ENCODE assay signal across 28 mouse cellular contexts in genomic region chr1:185964426-185964825, GRCm38 (mm10).
DNase-seq lines count a peak whose midpoint lies in the region; ATAC-seq and TF ChIP-seq lines count a peak whose summit lies in the region.
"Had no signal": no experiment of that assay in that cellular context is flagged by ENCODE, and none has a peak within 500 bp of the region (broad histone marks: within the 10 kb centered on the region; RNA-seq: fewer than 3 reads in every experiment).

No protein-coding gene starts in this region.

- no peak overlapping the region for H3K4me2 ChIP-seq in heart, embryonic 11.5 days
- no peak overlapping the region for H3K4me2 ChIP-seq in lung, postnatal 0 days (replicated peaks; ENCODE audit: low read depth, low read length)
- peak overlapping the region; percentile 0 for H3K4me2 ChIP-seq in myocyte (ENCODE audit: low read depth)
- H3K4me2 ChIP-seq: embryonic facial prominence, embryonic 12.5 days; heart, embryonic 12.5 days; hindbrain, embryonic 15.5 days; kidney, embryonic 15.5 days; limb, embryonic 13.5 days; liver, embryonic 11.5 days; neural tube, embryonic 13.5 days had no signal

- H3ac ChIP-seq in myocyte (ENCODE audit: control insufficient read depth, insufficient read length), result no peak overlapping the region

- intact Hi-C loops in heart, postnatal 14 days (cut with DNase I), result no loop called here

- no peak for TF ChIP-seq POLR2A in brain, embryonic 14.5 days (IDR thresholded peaks at IDR 0.05; ENCODE audit: borderline replicate concordance, extremely low read depth, insufficient read depth, insufficient read length, poor library complexity, severe bottlenecking)
- TF ChIP-seq POLR2A in myocyte (IDR thresholded peaks at IDR 0.05; ENCODE audit: insufficient read length, low read depth), result no peak

- no peak for DNase-seq in heart, postnatal 14 days
- peak; percentile 61 for DNase-seq in lung, postnatal 0 days (ENCODE audit: low spot score)
- no peak for DNase-seq in lung, postnatal 10 days
- peak; percentile 22 for DNase-seq in brain, embryonic 14.5 days (ENCODE audit: low read depth)
- DNase-seq in spleen, adult 18-20 months, result no peak
- DNase-seq: adrenal gland, postnatal 10 days; B cell, adult 2 months; cerebellum, adult 11 months; cerebellum, adult 9-10 months; cerebellum, postnatal 36 days; gastrocnemius, postnatal 25 days; kidney, adult 18-20 months; kidney, postnatal 25 days; right cerebral cortex, postnatal 4 days; thymus, postnatal 4 days had no signal

- H3K79me2 ChIP-seq in myocyte (ENCODE audit: control insufficient read depth, insufficient read depth), result no peaks in the 10 kb centered on the region

- TF ChIP-seq EP300 in lung, postnatal 0 days (IDR thresholded peaks at IDR 0.05), result no peak

- no peak for TF ChIP-seq CTCF in lung, postnatal 0 days (IDR thresholded peaks at IDR 0.05)
- no peak for TF ChIP-seq CTCF in brain, embryonic 14.5 days (IDR thresholded peaks at IDR 0.05; ENCODE audit: borderline replicate concordance, extremely low read depth, insufficient read depth, insufficient read length)

- 66% methylated on average over 6 of the region's 6 CpGs for WGBS in heart, embryonic 11.5 days (ENCODE audit: insufficient replicate concordance)
- 25% methylated on average over 6 of the region's 6 CpGs for WGBS in lung, postnatal 0 days

- H3K4me1 ChIP-seq in heart, embryonic 11.5 days (ENCODE audit: control insufficient read depth, insufficient read depth, low read length), result 0 out of 2 replicates have a peak, but pooled peaks cover 3% of the 10 kb centered on the region
- no peaks in the 10 kb centered on the region for H3K4me1 ChIP-seq in lung, postnatal 0 days (ENCODE audit: insufficient read depth, low read depth, low read length)
- H3K4me1 ChIP-seq: heart, embryonic 12.5 days; hindbrain, embryonic 15.5 days; neural tube, embryonic 13.5 days had no signal

- ATAC-seq in heart, embryonic 11.5 days (replicated peaks; ENCODE audit: insufficient number of reproducible peaks, low FRiP score, low TSS enrichment), result no peak
- no peak for ATAC-seq in lung, postnatal 0 days
- ATAC-seq: inflammation-experienced regulatory T-cells, adult 6 months; midbrain, embryonic 16.5 days had no signal

- H3K9ac ChIP-seq in heart, embryonic 11.5 days (ENCODE audit: low read depth, low read length), result 0 out of 2 replicates have a peak overlapping the region, but pooled peaks have one; percentile 2
- H3K9ac ChIP-seq in lung, postnatal 0 days (replicated peaks; ENCODE audit: low read depth), result no peak overlapping the region
- H3K9ac ChIP-seq: embryonic facial prominence, embryonic 12.5 days; heart, embryonic 12.5 days; hindbrain, embryonic 15.5 days; kidney, embryonic 15.5 days; limb, embryonic 13.5 days; neural tube, embryonic 13.5 days had no signal

- H3K4me3 ChIP-seq in heart, embryonic 11.5 days (ENCODE audit: low read depth, low read length), result no peak overlapping the region
- H3K4me3 ChIP-seq in lung, postnatal 0 days (ENCODE audit: low read depth, low read length), result no peak overlapping the region
- no peak overlapping the region for H3K4me3 ChIP-seq in myocyte
- H3K4me3 ChIP-seq: embryonic facial prominence, embryonic 12.5 days; erythroblast, embryonic 14.5 days; heart, embryonic 12.5 days; hindbrain, embryonic 15.5 days; kidney, embryonic 15.5 days; layer of hippocampus, adult 2 months; limb, embryonic 13.5 days; neural tube, embryonic 13.5 days had no signal

- H3K9me3 ChIP-seq in heart, embryonic 11.5 days (replicated peaks; ENCODE audit: control insufficient read depth, low read length), result no peaks in the 10 kb centered on the region
- H3K9me3 ChIP-seq in lung, postnatal 0 days (ENCODE audit: low read length), result no peaks in the 10 kb centered on the region
- H3K9me3 ChIP-seq: embryonic facial prominence, embryonic 12.5 days; heart, embryonic 12.5 days; hindbrain, embryonic 15.5 days; kidney, embryonic 15.5 days; limb, embryonic 13.5 days; neural tube, embryonic 13.5 days had no signal

- H3K36me3 ChIP-seq in heart, embryonic 11.5 days (ENCODE audit: control insufficient read depth, insufficient read depth, low read length), result no peaks in the 10 kb centered on the region
- H3K36me3 ChIP-seq in lung, postnatal 0 days (ENCODE audit: insufficient read depth, low read length), result no peaks in the 10 kb centered on the region
- no peaks in the 10 kb centered on the region for H3K36me3 ChIP-seq in myocyte (ENCODE audit: control insufficient read depth, insufficient read depth)
- H3K36me3 ChIP-seq: embryonic facial prominence, embryonic 12.5 days; heart, embryonic 12.5 days; hindbrain, embryonic 15.5 days; kidney, embryonic 15.5 days; limb, embryonic 13.5 days; neural tube, embryonic 13.5 days had no signal

- H3K27ac ChIP-seq in heart, embryonic 11.5 days (ENCODE audit: low read depth, low read length), result no peak overlapping the region
- no peak overlapping the region for H3K27ac ChIP-seq in lung, postnatal 0 days (ENCODE audit: low read length)
- H3K27ac ChIP-seq: embryonic facial prominence, embryonic 12.5 days; hindbrain, embryonic 15.5 days; kidney, embryonic 15.5 days; layer of hippocampus, adult 2 months; limb, embryonic 13.5 days; neural tube, embryonic 13.5 days had no signal

- H3K27me3 ChIP-seq in heart, embryonic 11.5 days (ENCODE audit: control insufficient read depth, insufficient read depth, low read length), result no peaks in the 10 kb centered on the region
- no peaks in the 10 kb centered on the region for H3K27me3 ChIP-seq in lung, postnatal 0 days (replicated peaks; ENCODE audit: insufficient read depth, low read length)
- no peaks in the 10 kb centered on the region for H3K27me3 ChIP-seq in myocyte (ENCODE audit: control insufficient read depth, insufficient read depth, insufficient read length)
- H3K27me3 ChIP-seq: embryonic facial prominence, embryonic 12.5 days; heart, embryonic 12.5 days; hindbrain, embryonic 15.5 days; kidney, embryonic 15.5 days; neural tube, embryonic 13.5 days had no signal

TF ChIP-seq in myocyte, 11 proteins besides CTCF, POLR2A, EP300 and RAD21:
- TF ChIP-seq REST (IDR thresholded peaks at IDR 0.05; ENCODE audit: insufficient read depth, insufficient read length), result no peak
- TF ChIP-seq MYOD1 (IDR thresholded peaks at IDR 0.05; ENCODE audit: control insufficient read depth in 1 of 3, insufficient read length in 2 of 3, low read depth in 2 of 3), result no peak
- TF ChIP-seq TCF3 (IDR thresholded peaks at IDR 0.05; ENCODE audit: insufficient read length, low read depth), result no peak
- no peak for TF ChIP-seq SRF (IDR thresholded peaks at IDR 0.05; ENCODE audit: control insufficient read depth, insufficient read length, low read depth)
- TF ChIP-seq POLR2AphosphoS2 (IDR thresholded peaks at IDR 0.05; ENCODE audit: insufficient read length, low read depth), result no peak

Comparison
In these comparisons a context has a peak if more than half of its experiments do, and no peak if none do; other contexts are left out.
1. DNase-seq: peak in lung, postnatal 0 days (single experiment) and brain, embryonic 14.5 days (single experiment); none in heart, postnatal 14 days (0 of 2), lung, postnatal 10 days (single experiment) and spleen, adult 18-20 months (0 of 2).